18 mouse cellular contexts compared by ENCODE assay signal in the genomic region with DNA sequence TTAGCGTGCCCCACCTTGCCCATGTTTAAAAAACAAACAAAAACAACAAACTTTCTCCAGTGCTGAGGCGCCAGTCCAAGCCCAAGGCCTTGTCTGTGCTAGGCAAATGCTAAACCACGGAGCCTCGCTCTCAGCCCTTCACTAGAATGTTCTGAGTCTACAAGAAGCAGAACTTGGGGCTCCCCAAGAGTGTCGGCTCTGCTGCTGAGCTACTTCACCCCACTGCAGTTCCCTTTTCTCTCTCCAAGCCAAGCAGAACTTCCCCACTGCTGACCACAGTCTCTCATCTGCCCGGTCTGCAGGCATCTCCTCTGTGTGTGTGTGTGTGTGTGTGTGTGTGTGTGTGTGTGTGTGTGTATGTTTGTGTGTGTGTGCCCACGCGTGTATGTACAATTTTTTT. TPM values are rescaled to one million over a fixed set of nuclear protein-coding genes. Genes with fewer than 3 reads are reported as not detected.
DNase-seq lines count a peak whose midpoint lies in the region; ATAC-seq and TF ChIP-seq lines count a peak whose summit lies in the region.
"Had no signal": no experiment of that assay in that cellular context is flagged by ENCODE, and none has a peak within 500 bp of the region (broad histone marks: within the 10 kb centered on the region; RNA-seq: fewer than 3 reads in every experiment).

No protein-coding gene starts in this region.

- 91% methylated on average over 8 of the region's 8 CpGs for WGBS in midbrain, postnatal 0 days

- peaks cover 94% of the 10 kb centered on the region for H3K36me3 ChIP-seq in G1E (replicated peaks)
- peaks cover 64% of the 10 kb centered on the region for H3K36me3 ChIP-seq in midbrain, postnatal 0 days (ENCODE audit: insufficient read depth, low read length)

- peaks cover 34% of the 10 kb centered on the region for H3K4me1 ChIP-seq in G1E (ENCODE audit: insufficient read depth, low read depth, low read length)
- H3K4me1 ChIP-seq in midbrain, postnatal 0 days (ENCODE audit: insufficient read depth, low read length) = no peaks in the 10 kb centered on the region

- DNase-seq in layer of hippocampus, adult 9-11 months = peak; percentile 80
- no peak for DNase-seq in layer of hippocampus, postnatal 36 days
- DNase-seq in G1E (ENCODE audit: low spot score) = peak; percentile 59
- DNase-seq in c-Kit-positive CD71-positive TER-119-positive erythroid progenitor cells, embryonic 14.5 days (ENCODE audit: low spot score) = no peak
- no peak for DNase-seq in midbrain, postnatal 0 days (ENCODE audit: low spot score)
- DNase-seq in frontal cortex, postnatal 36 days (ENCODE audit: low spot score in 2 of 2) = no peak
- DNase-seq: adrenal gland, postnatal 14 days; cerebellum, adult 8-10 months; embryo, embryonic 11 days; forebrain, postnatal 0 days; heart, postnatal 14 days; lung, embryonic 14.5 days; thymus, postnatal 4 days had no signal

- H3K27me3 ChIP-seq in G1E (ENCODE audit: insufficient read depth, low read length) = no peaks in the 10 kb centered on the region
- no peaks in the 10 kb centered on the region for H3K27me3 ChIP-seq in midbrain, postnatal 0 days (ENCODE audit: insufficient read depth, low read length)
- H3K27me3 ChIP-seq: intestine, embryonic 15.5 days; neural tube, embryonic 15.5 days; stomach, embryonic 15.5 days had no signal

- ATAC-seq in G1E (ENCODE audit: extremely low read depth, insufficient number of reproducible peaks, low FRiP score, poor library complexity, severe bottlenecking) = peak; percentile 75
- ATAC-seq in hematopoietic stem cell, adult 5-6 weeks (replicated peaks in 1 of 2; ENCODE audit: insufficient read depth in 1 of 2, low FRiP score in 2 of 2, low TSS enrichment in 1 of 2, low read depth in 1 of 2, poor library complexity in 2 of 2, severe bottlenecking in 2 of 2) = peak; percentile 93 to 94
- ATAC-seq in megakaryocyte progenitor cell, adult 5-6 weeks (replicated peaks; ENCODE audit: poor library complexity) = peak; percentile 91
- no peak for ATAC-seq in midbrain, postnatal 0 days (ENCODE audit: low FRiP score)
- ATAC-seq: forebrain, postnatal 0 days; intestine, embryonic 15.5 days had no signal

- H3K4me3 ChIP-seq in G1E (ENCODE audit: low read depth, low read length) = no peak overlapping the region
- H3K4me3 ChIP-seq in midbrain, postnatal 0 days (ENCODE audit: low read depth, low read length) = no peak overlapping the region
- H3K4me3 ChIP-seq: intestine, embryonic 15.5 days; neural tube, embryonic 15.5 days; stomach, embryonic 15.5 days had no signal

- H3K9me3 ChIP-seq in G1E (replicated peaks) = no peaks in the 10 kb centered on the region
- no peaks in the 10 kb centered on the region for H3K9me3 ChIP-seq in midbrain, postnatal 0 days (ENCODE audit: low read length)
- H3K9me3 ChIP-seq: intestine, embryonic 15.5 days; neural tube, embryonic 15.5 days; stomach, embryonic 15.5 days had no signal

- no peak overlapping the region for H3K4me2 ChIP-seq in midbrain, postnatal 0 days (ENCODE audit: low read depth, low read length, poor library complexity, severe bottlenecking)
- H3K4me2 ChIP-seq: intestine, embryonic 15.5 days; lung, embryonic 14.5 days; neural tube, embryonic 15.5 days; stomach, embryonic 15.5 days had no signal

- TF ChIP-seq CTCF in G1E (IDR thresholded peaks at IDR 0.05; ENCODE audit: low read depth, low read length) = no peak
- TF ChIP-seq CTCF in midbrain, postnatal 0 days (IDR thresholded peaks at IDR 0.05) = no peak

- no peak overlapping the region for H3K9ac ChIP-seq in midbrain, postnatal 0 days (replicated peaks; ENCODE audit: low read length, poor library complexity, severe bottlenecking)
- H3K9ac ChIP-seq: forebrain, postnatal 0 days; intestine, embryonic 15.5 days; lung, embryonic 14.5 days; neural tube, embryonic 15.5 days; stomach, embryonic 15.5 days had no signal

- no peak overlapping the region for H3K27ac ChIP-seq in midbrain, postnatal 0 days (ENCODE audit: low read depth, low read length)
- H3K27ac ChIP-seq: intestine, embryonic 15.5 days; neural tube, embryonic 15.5 days; stomach, embryonic 15.5 days had no signal

RNA-seq across cellular contexts. Expression of gene Camta2, which starts 8.0 kb away (rescaled TPM):
- 100 to 1,000 TPM; 362 to 388 TPM for total RNA-seq in layer of hippocampus, postnatal 36 days (2021)
- total RNA-seq in G1E (2014; fragmentation: Nextera tagmentation) (21.1 and 25.4 TPM in 2 replicates), G1E (2017) (3.5 and 5.3 TPM in 2 replicates)
- polyA plus RNA-seq in G1E (2012) = 14.7 and 21.2 TPM in 2 replicates
- 3.6 and 4.9 TPM in 2 replicates for total RNA-seq in hematopoietic stem cell, adult 5-6 weeks (2017)
- 9.1 and 9.2 TPM in 2 replicates for total RNA-seq in megakaryocyte progenitor cell, adult 5-6 weeks (2015)
- 2.0 and 5.1 TPM in 2 replicates for total RNA-seq in megakaryocyte progenitor cell, adult 5-6 weeks (2017)
- 20.3 and 24.0 TPM in 2 replicates for total RNA-seq in midbrain, postnatal 0 days (2014; rRNA removed)
- polyA plus RNA-seq in midbrain, postnatal 0 days (2015; fragmentation: Nextera tagmentation; extraction: Ambion mirVana) = 23.6 and 24.5 TPM in 2 replicates

RNA-seq across cellular contexts. Expression of gene Spag7, which starts 10.7 kb away (rescaled TPM):
- total RNA-seq in layer of hippocampus, postnatal 36 days (2021) = 10 to 100 TPM; 48.2 to 50.8 TPM
- total RNA-seq in G1E (2014; fragmentation: Nextera tagmentation) = 64.2 and 66.9 TPM in 2 replicates
- 64.6 and 81.5 TPM in 2 replicates for total RNA-seq in G1E (2017)
- 152 and 196 TPM in 2 replicates for polyA plus RNA-seq in G1E (2012)
- total RNA-seq in hematopoietic stem cell, adult 5-6 weeks (2017) = 41.1 and 114 TPM in 2 replicates
- 102 and 109 TPM in 2 replicates for total RNA-seq in megakaryocyte progenitor cell, adult 5-6 weeks (2015)
- total RNA-seq in megakaryocyte progenitor cell, adult 5-6 weeks (2017) = 68.6 and 71.8 TPM in 2 replicates
- total RNA-seq in midbrain, postnatal 0 days (2014; rRNA removed) = 41.9 and 45.3 TPM in 2 replicates
- polyA plus RNA-seq in midbrain, postnatal 0 days (2015; fragmentation: Nextera tagmentation; extraction: Ambion mirVana) = 125 and 131 TPM in 2 replicates

RNA-seq across cellular contexts. Expression of gene Inca1, which starts 20.1 kb away (rescaled TPM):
- 1 to 10 TPM; 3.0 to 3.5 TPM for total RNA-seq in layer of hippocampus, postnatal 36 days (2021)
- total RNA-seq in G1E (2014; fragmentation: Nextera tagmentation) = 3.7 and 5.2 TPM in 2 replicates
- 0.93 and 1.2 TPM in 2 replicates for total RNA-seq in G1E (2017)
- polyA plus RNA-seq in G1E (2012) = 0.24 and 0.36 TPM in 2 replicates
- 0.25 TPM in 1 of 2 replicates, not detected in the other for total RNA-seq in hematopoietic stem cell, adult 5-6 weeks (2017)
- total RNA-seq in megakaryocyte progenitor cell, adult 5-6 weeks (2015) = 0.20 TPM in 1 of 2 replicates, not detected in the other
- 0.50 TPM in 1 of 2 replicates, not detected in the other for total RNA-seq in megakaryocyte progenitor cell, adult 5-6 weeks (2017)
- 1.7 and 4.8 TPM in 2 replicates for total RNA-seq in midbrain, postnatal 0 days (2014; rRNA removed)
- polyA plus RNA-seq in midbrain, postnatal 0 days (2015; fragmentation: Nextera tagmentation; extraction: Ambion mirVana) = 2.1 and 2.2 TPM in 2 replicates

RNA-seq across cellular contexts. Expression of gene Kif1c, which starts 20.5 kb away (rescaled TPM):
- total RNA-seq in layer of hippocampus, postnatal 36 days (2021) = 10 to 100 TPM; 75.2 to 83.8 TPM
- total RNA-seq in G1E (2014; fragmentation: Nextera tagmentation) (11.6 and 11.7 TPM in 2 replicates), G1E (2017) (12.3 and 13.9 TPM in 2 replicates)
- polyA plus RNA-seq in G1E (2012) = 30.4 and 38.8 TPM in 2 replicates
- total RNA-seq in hematopoietic stem cell, adult 5-6 weeks (2017) = 6.7 and 7.3 TPM in 2 replicates
- total RNA-seq in megakaryocyte progenitor cell, adult 5-6 weeks (2015) = 1.6 and 2.0 TPM in 2 replicates
- total RNA-seq in megakaryocyte progenitor cell, adult 5-6 weeks (2017) = 4.6 and 5.9 TPM in 2 replicates
- 30.9 and 31.7 TPM in 2 replicates for total RNA-seq in midbrain, postnatal 0 days (2014; rRNA removed)
- 1.6 and 1.9 TPM in 2 replicates for polyA plus RNA-seq in midbrain, postnatal 0 days (2015; fragmentation: Nextera tagmentation; extraction: Ambion mirVana)

RNA-seq across cellular contexts. Expression of gene Eno3, which starts 22.9 kb away (rescaled TPM):
- total RNA-seq in layer of hippocampus, postnatal 36 days (2021) = 1 to 10 TPM; 5.2 to 7.4 TPM
- total RNA-seq in G1E (2014; fragmentation: Nextera tagmentation) = 19.0 and 25.3 TPM in 2 replicates
- total RNA-seq in G1E (2017) = 21.9 and 24.5 TPM in 2 replicates
- 3.1 and 5.7 TPM in 2 replicates for polyA plus RNA-seq in G1E (2012)
- 8.4 and 10.6 TPM in 2 replicates for total RNA-seq in hematopoietic stem cell, adult 5-6 weeks (2017)
- 4.1 and 6.2 TPM in 2 replicates for total RNA-seq in megakaryocyte progenitor cell, adult 5-6 weeks (2015)
- total RNA-seq in megakaryocyte progenitor cell, adult 5-6 weeks (2017) = 7.2 and 9.5 TPM in 2 replicates
- 7.2 and 9.9 TPM in 2 replicates for total RNA-seq in midbrain, postnatal 0 days (2014; rRNA removed)
- polyA plus RNA-seq in midbrain, postnatal 0 days (2015; fragmentation: Nextera tagmentation; extraction: Ambion mirVana) = 5.8 and 7.6 TPM in 2 replicates

Comparison
In these comparisons a context has a peak if more than half of its experiments do, and no peak if none do; other contexts are left out.
1. DNase-seq: peak in layer of hippocampus, adult 9-11 months (single experiment) and G1E (single experiment); none in layer of hippocampus, postnatal 36 days (0 of 2), c-Kit-positive CD71-positive TER-119-positive erythroid progenitor cells, embryonic 14.5 days (single experiment), midbrain, postnatal 0 days (single experiment) and frontal cortex, postnatal 36 days (0 of 2).
2. RNA of gene Camta2, which starts 8.0 kb away (total RNA-seq): 362 to 388 TPM in layer of hippocampus, postnatal 36 days; 3.5 to 25.4 TPM in G1E, 20.3 to 24.0 TPM in midbrain, postnatal 0 days, 2.0 to 9.2 TPM in megakaryocyte progenitor cell, adult 5-6 weeks and 3.6 to 4.9 TPM in hematopoietic stem cell, adult 5-6 weeks; every median in the first group is over 10 times any median in the second.